Mouse (Mus musculus): ENCODE results near the gene Thegl.
"Not testable (repeated sequence)": the region's sequence is repeated elsewhere in the genome, so short reads cannot be mapped to it uniquely, and the experiment has no call there.

Gene Thegl

GRCm38 (mm10) chr5:77015544-77016482 is at the start of gene Thegl:
Gene Thegl (plus strand): TSS chr5:77016023.
- DNase-seq = peak; percentile 71 to 82

GRCm38 (mm10) chr5:76969250-76969649 is 46.6 kb upstream of the Thegl start:
- DNase-seq = no peak

- DNase-seq = not testable (repeated sequence)
Observed at GRCm38 (mm10) chr5:76971115-76971514, 44.7 kb upstream of the Thegl start.

- DNase-seq = no peak
Observed at GRCm38 (mm10) chr5:76973488-76973887, 42.3 kb upstream of the Thegl start.

- DNase-seq = no peak
Observed at GRCm38 (mm10) chr5:76974207-76974553, 41.6 kb upstream of the Thegl start.

- DNase-seq = peak; percentile 67 to 78
Observed at GRCm38 (mm10) chr5:76974554-76975285, 41.1 kb upstream of the Thegl start, which contains the start of gene Srp72. Gene Srp72 (plus strand): TSS chr5:76974683.

- no peak for DNase-seq
Observed at GRCm38 (mm10) chr5:76975736-76976135, 40.1 kb upstream of the Thegl start.

- no peak for DNase-seq
Observed at GRCm38 (mm10) chr5:76984015-76984414, 31.8 kb upstream of the Thegl start.

GRCm38 (mm10) chr5:76990789-76991188 is 25.0 kb upstream of the Thegl start:
- no peak for DNase-seq

- DNase-seq = no peak
Observed at GRCm38 (mm10) chr5:76993174-76993814, 22.5 kb upstream of the Thegl start.

GRCm38 (mm10) chr5:76998416-76998815 is 17.4 kb upstream of the Thegl start:
- DNase-seq = no peak

- no peak for DNase-seq
Observed at GRCm38 (mm10) chr5:77001192-77001591, 14.6 kb upstream of the Thegl start.

GRCm38 (mm10) chr5:77004051-77004821 is 11.6 kb upstream of the Thegl start, which contains the start of gene Arl9:
Gene Arl9 (plus strand): TSS chr5:77004055.
- DNase-seq = no peak

- no peak for DNase-seq
Observed at GRCm38 (mm10) chr5:77010352-77010751, 5.5 kb upstream of the Thegl start.

GRCm38 (mm10) chr5:77011082-77011481 is 4.7 kb upstream of the Thegl start:
- DNase-seq = no peak

- DNase-seq = no peak
Observed at GRCm38 (mm10) chr5:77013171-77013570, 2.7 kb upstream of the Thegl start.

- no peak for DNase-seq
Observed at GRCm38 (mm10) chr5:77028034-77028433, 12.2 kb downstream of the Thegl start.

GRCm38 (mm10) chr5:77029735-77030134 is 13.9 kb downstream of the Thegl start:
- peak in 1 of 2 experiments; percentile 21 for DNase-seq

- DNase-seq = not testable (repeated sequence)
Observed at GRCm38 (mm10) chr5:77035101-77035500, 19.3 kb downstream of the Thegl start.

GRCm38 (mm10) chr5:77038451-77038850 is 22.6 kb downstream of the Thegl start:
- no peak for DNase-seq

- DNase-seq = no peak
Observed at GRCm38 (mm10) chr5:77039391-77039790, 23.6 kb downstream of the Thegl start.

GRCm38 (mm10) chr5:77044362-77044761 is 28.5 kb downstream of the Thegl start:
- DNase-seq = no peak

Data from kidney, adult 8-10 months (tissue).